Mouse (Mus musculus) forebrain, postnatal 0 days (tissue): ENCODE data around the gene Gli2. TPM values are rescaled to one million over a fixed set of nuclear protein-coding genes. Genes with fewer than 3 reads are reported as not detected.
A peak's percentile ranks its signal among the peaks of the same experiment; 100 is the strongest.

Experiments
- ATAC-seq: fragments of 200-750 bp; cut with Nextera tagmentation; 2 replicates; pipeline ENCODE4 v1.8.0; 2017; ENCODE audit warnings: mild to moderate bottlenecking, moderate library complexity
- DNase-seq: peaks from one replicate; pipeline ENCODE4 v3.0.0-alpha.2; 2015
- H3K27ac ChIP-seq: fragments of 300-500 bp; sonication (generic); 2 replicates; pipeline ENCODE4 v1.5.1; 2014; ENCODE audit warnings: low read depth, mild to moderate bottlenecking, antibody characterized with exemption, low read length, moderate library complexity, mixed read lengths
- H3K27me3 ChIP-seq: fragments of 300-500 bp; sonication (generic); 2 replicates; pipeline ENCODE4 v1.6.1; 2014; ENCODE audit warnings: mild to moderate bottlenecking, low read length, mixed read lengths; ENCODE audit not compliant: insufficient read depth
- H3K36me3 ChIP-seq: fragments of 300-500 bp; sonication (generic); 2 replicates; pipeline ENCODE4 v1.6.1; 2014; ENCODE audit warnings: mild to moderate bottlenecking, moderate library complexity; ENCODE audit not compliant: insufficient read depth
- H3K4me1 ChIP-seq: fragments of 300-500 bp; sonication (generic); 2 replicates; pipeline ENCODE4 v1.6.1; 2014; ENCODE audit warnings: antibody characterized with exemption; ENCODE audit not compliant: insufficient read depth
- H3K4me2 ChIP-seq: fragments of 300-500 bp; sonication (generic); 2 replicates; pipeline ENCODE4 v1.6.1; 2014; ENCODE audit warnings: low read depth, mild to moderate bottlenecking, moderate library complexity
- H3K4me3 ChIP-seq: fragments of 300-500 bp; sonication (generic); 2 replicates; pipeline ENCODE4 v1.5.1; 2014; ENCODE audit warnings: low read depth, low read length, mixed read lengths
- H3K9ac ChIP-seq: fragments of 300-500 bp; sonication (generic); 2 replicates; pipeline ENCODE4 v1.6.1; 2014; ENCODE audit warnings: mild to moderate bottlenecking
- H3K9me3 ChIP-seq: fragments of 300-500 bp; sonication (generic); 2 replicates; pipeline ENCODE4 v1.6.1; 2016; ENCODE audit warnings: low read length
- CTCF ChIP-seq: sonication (generic); IDR thresholded peaks from 2 replicates; pipeline ENCODE4 v1.5.1; 2016; ENCODE audit warnings: antibody characterized with exemption, control low read depth, low read depth
- WGBS: fragments of 180-500 bp; shearing (Covaris S2); extraction: QIAGEN DNeasy Blood & Tissue Kit; methylation state at CpG from one replicate; pipeline ENCODE4 v1.1.7; 2014; 5-methylcytosine and 5-hydroxymethylcytosine counted together
- polyA plus RNA-seq: library from polyadenylated mRNA; unstranded; fragments of >200 nt; fragmentation: Nextera tagmentation; extraction: Ambion mirVana; gene quantifications from 2 replicates; pipeline ENCODE4 v1.2.1, GENCODE M21; 2015
- total RNA-seq: library from RNA; depleted of rRNA; stranded (reverse); fragments of >200 nt; gene quantifications from 2 replicates; pipeline ENCODE4 v1.2.3, GENCODE M21; 2014

Gli2 gene
- total and polyA plus RNA-seq, 2 experiments from 2014 or later = 1.3 to 4.4 TPM

DNA sequence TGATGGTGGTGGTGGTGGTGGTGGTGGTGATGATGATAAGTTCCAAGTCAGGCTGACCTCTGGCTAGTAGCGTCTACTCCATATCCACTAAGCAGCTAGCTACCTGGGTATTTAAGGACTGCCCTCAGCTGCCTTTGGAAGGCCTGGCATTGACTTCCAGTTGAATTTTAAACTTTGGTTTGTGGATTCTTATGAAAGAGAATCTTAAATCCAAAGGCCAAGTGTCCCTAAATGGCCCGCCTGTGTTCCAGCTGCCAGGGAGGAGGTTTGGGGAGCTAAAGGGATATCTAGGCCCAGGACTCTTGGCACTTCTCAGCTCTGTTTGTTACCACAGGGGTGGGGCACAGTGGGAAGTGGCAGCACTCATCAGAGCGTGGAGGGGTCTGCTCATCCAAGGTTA, 85.4 kb downstream of the Gli2 start:
- Histone ChIP-seq H3K27ac (no peak overlapping the region), H3K4me1 (no peaks in the 10 kb centered on the region), H3K9me3 (no peaks in the 10 kb centered on the region), H3K27me3 (no peaks in the 10 kb centered on the region), H3K4me3 (no peak overlapping the region), H3K4me2 (no peak overlapping the region), H3K36me3 (no peaks in the 10 kb centered on the region), H3K9ac (no peak overlapping the region)
- DNase-seq = no peak
- 88% methylated on average over 3 of the region's 3 CpGs for WGBS
- ATAC-seq = no peak
- TF ChIP-seq CTCF = no peak

GRCm38 (mm10) chr1:118967281-118967680, 86.1 kb downstream of the Gli2 start:
- TF ChIP-seq CTCF = no peak
- no peak overlapping the region for H3K4me2 ChIP-seq
- ATAC-seq (no peak), DNase-seq (no peak)
- H3K27me3 ChIP-seq = no peaks in the 10 kb centered on the region
- no peak overlapping the region for H3K4me3 ChIP-seq
- no peaks in the 10 kb centered on the region for H3K36me3 ChIP-seq
- WGBS = 84% methylated on average over 3 of the region's 3 CpGs
- H3K9ac ChIP-seq = no peak overlapping the region
- H3K27ac ChIP-seq = no peak overlapping the region
- H3K4me1 ChIP-seq = no peaks in the 10 kb centered on the region
- H3K9me3 ChIP-seq = no peaks in the 10 kb centered on the region

- Histone ChIP-seq H3K27me3 (no peaks in the 10 kb centered on the region), H3K4me1 (peaks cover 7% of the 10 kb centered on the region; the same call in 1 of the 2 replicates), H3K9ac (no peak overlapping the region), H3K36me3 (no peaks in the 10 kb centered on the region), H3K4me2 (no peak overlapping the region), H3K4me3 (no peak overlapping the region), H3K27ac (no peak overlapping the region), H3K9me3 (no peaks in the 10 kb centered on the region)
- 92% methylated on average over 7 of the region's 7 CpGs for WGBS
- DNase-seq (no peak), ATAC-seq (no peak)
- TF ChIP-seq CTCF = no peak
These were observed 94.8 kb downstream of the Gli2 start for GRCm38 (mm10) chr1:118958644-118959043.

GRCm38 (mm10) chr1:118955791-118956190, 97.6 kb downstream of the Gli2 start:
- Histone ChIP-seq H3K4me3 (no peak overlapping the region), H3K27me3 (no peaks in the 10 kb centered on the region), H3K9ac (no peak overlapping the region), H3K27ac (no peak overlapping the region), H3K36me3 (no peaks in the 10 kb centered on the region), H3K9me3 (no peaks in the 10 kb centered on the region), H3K4me2 (no peak overlapping the region), H3K4me1 (peaks cover 7% of the 10 kb centered on the region; the same call in 1 of the 2 replicates)
- no peak for TF ChIP-seq CTCF
- DNase-seq (no peak), ATAC-seq (no peak)
- WGBS = 94% methylated on average over 11 of the region's 11 CpGs

GRCm38 (mm10) chr1:118954434-118955301, 98.8 kb downstream of the Gli2 start:
- ATAC-seq (peak; percentile 88), DNase-seq (peak; percentile 64)
- H3K4me2 ChIP-seq = no peak overlapping the region
- 27% methylated on average over 10 of the region's 10 CpGs for WGBS
- no peaks in the 10 kb centered on the region for H3K36me3 ChIP-seq
- no peak overlapping the region for H3K9ac ChIP-seq
- no peak overlapping the region for H3K27ac ChIP-seq
- no peak overlapping the region for H3K4me3 ChIP-seq
- H3K9me3 ChIP-seq = no peaks in the 10 kb centered on the region
- peaks cover 7% of the 10 kb centered on the region; the same call in 1 of the 2 replicates for H3K4me1 ChIP-seq
- H3K27me3 ChIP-seq = no peaks in the 10 kb centered on the region
- TF ChIP-seq CTCF = no peak

GRCm38 (mm10) chr1:118953031-118953430, 100.4 kb downstream of the Gli2 start:
- DNase-seq (no peak), ATAC-seq (no peak)
- Histone ChIP-seq H3K4me2 (no peak overlapping the region), H3K9ac (no peak overlapping the region), H3K27ac (no peak overlapping the region), H3K9me3 (no peaks in the 10 kb centered on the region), H3K4me3 (no peak overlapping the region), H3K4me1 (peaks cover 7% of the 10 kb centered on the region; the same call in 1 of the 2 replicates), H3K36me3 (no peaks in the 10 kb centered on the region), H3K27me3 (no peaks in the 10 kb centered on the region)
- WGBS = 74% methylated on average over 3 of the region's 3 CpGs
- no peak for TF ChIP-seq CTCF

GRCm38 (mm10) chr1:118952318-118952717, 101.1 kb downstream of the Gli2 start:
- Histone ChIP-seq H3K4me3 (no peak overlapping the region), H3K9me3 (no peaks in the 10 kb centered on the region), H3K9ac (no peak overlapping the region), H3K4me2 (no peak overlapping the region), H3K4me1 (peaks cover 7% of the 10 kb centered on the region; the same call in 1 of the 2 replicates), H3K27me3 (no peaks in the 10 kb centered on the region), H3K36me3 (no peaks in the 10 kb centered on the region), H3K27ac (no peak overlapping the region)
- no peak for ATAC-seq
- no peak for TF ChIP-seq CTCF
- 79% methylated on average over 5 of the region's 5 CpGs for WGBS
- DNase-seq = no peak
